Mouse (Mus musculus) intestine, postnatal 0 days (tissue): ENCODE results near the gene Corin. TPM values are rescaled to one million over a fixed set of nuclear protein-coding genes. Genes with fewer than 3 reads are reported as not detected.

ENCODE experiments used
- ATAC-seq: fragments of 200-750 bp; cut with Nextera tagmentation; 2 replicates; pipeline ENCODE4 v1.8.0; 2017; ENCODE audit warnings: mild to moderate bottlenecking, moderate TSS enrichment, moderate library complexity
- H3K27ac ChIP-seq: fragments of 300-500 bp; sonication (generic); 2 replicates; pipeline ENCODE4 v1.5.1; 2014; ENCODE audit warnings: mild to moderate bottlenecking, low read depth, low read length, moderate library complexity
- H3K27me3 ChIP-seq: fragments of 300-500 bp; sonication (generic); replicated peaks from 2 replicates; pipeline ENCODE4 v1.6.1; 2014; ENCODE audit warnings: low read length, mixed read lengths; ENCODE audit not compliant: control insufficient read depth, insufficient read depth
- H3K36me3 ChIP-seq: fragments of 300-500 bp; sonication (generic); 2 replicates; pipeline ENCODE4 v1.6.1; 2014; ENCODE audit warnings: mild to moderate bottlenecking, moderate library complexity; ENCODE audit not compliant: control insufficient read depth, insufficient read depth
- H3K4me1 ChIP-seq: fragments of 300-500 bp; sonication (generic); replicated peaks from 2 replicates; pipeline ENCODE4 v1.6.1; 2014; ENCODE audit warnings: antibody characterized with exemption, low read length, mixed read lengths; ENCODE audit not compliant: control insufficient read depth, insufficient read depth
- H3K4me2 ChIP-seq: fragments of 300-500 bp; sonication (generic); replicated peaks from 2 replicates; pipeline ENCODE4 v1.6.1; 2014; ENCODE audit warnings: low read depth, mild to moderate bottlenecking, moderate library complexity
- H3K4me3 ChIP-seq: fragments of 300-500 bp; sonication (generic); 2 replicates; pipeline ENCODE4 v1.5.1; 2014; ENCODE audit warnings: low read depth, low read length
- H3K9ac ChIP-seq: fragments of 300-500 bp; sonication (generic); 2 replicates; pipeline ENCODE4 v1.6.1; 2014; ENCODE audit warnings: mild to moderate bottlenecking, low read depth, low read length
- H3K9me3 ChIP-seq: fragments of 300-500 bp; sonication (generic); 2 replicates; pipeline ENCODE4 v1.6.1; 2016; ENCODE audit warnings: mixed run types; ENCODE audit not compliant: control insufficient read depth
- CTCF ChIP-seq: sonication (generic); IDR thresholded peaks from 2 replicates; pipeline ENCODE4 v1.5.1; 2016; ENCODE audit warnings: low read depth, mild to moderate bottlenecking, control low read depth, antibody characterized with exemption, moderate library complexity
- WGBS: fragments of 180-500 bp; shearing (Covaris S2); extraction: QIAGEN DNeasy Blood & Tissue Kit; methylation state at CpG from one replicate; pipeline ENCODE4 v1.1.7; 2014; 5-methylcytosine and 5-hydroxymethylcytosine counted together
- polyA plus RNA-seq: library from polyadenylated mRNA; unstranded; fragments of >200 nt; fragmentation: Nextera tagmentation; extraction: Ambion mirVana; gene quantifications from 2 replicates; pipeline ENCODE4 v1.2.1, GENCODE M21; 2015

Corin gene
- polyA plus RNA-seq, 1 experiment from 2014 or later = 0.09 TPM

DNA sequence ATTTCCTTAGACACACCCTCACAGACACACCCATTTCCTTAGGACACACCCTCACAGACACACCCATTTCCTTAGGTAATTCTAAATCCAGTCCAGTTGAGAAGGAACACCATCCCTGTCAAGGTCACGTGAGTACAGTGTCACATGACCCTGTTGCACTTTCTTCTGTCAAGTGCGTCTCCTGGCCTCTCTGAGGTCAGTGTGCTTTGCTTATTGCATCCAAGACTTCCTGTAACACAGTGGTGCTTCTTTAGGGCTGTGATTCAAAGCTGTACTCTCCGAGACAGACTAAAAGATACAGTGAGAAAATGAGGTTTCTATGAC lies 245.0 kb downstream of the Corin start:
- Histone ChIP-seq H3K9ac (no peak overlapping the region), H3K9me3 (no peaks in the 10 kb centered on the region), H3K4me3 (no peak overlapping the region), H3K27ac (no peak overlapping the region), H3K27me3 (no peaks in the 10 kb centered on the region), H3K4me1 (no peaks in the 10 kb centered on the region), H3K36me3 (no peaks in the 10 kb centered on the region), H3K4me2 (no peak overlapping the region)
- ATAC-seq = peak; percentile 59
- TF ChIP-seq CTCF = no peak
- 62% methylated on average over 3 of the region's 3 CpGs for WGBS

DNA sequence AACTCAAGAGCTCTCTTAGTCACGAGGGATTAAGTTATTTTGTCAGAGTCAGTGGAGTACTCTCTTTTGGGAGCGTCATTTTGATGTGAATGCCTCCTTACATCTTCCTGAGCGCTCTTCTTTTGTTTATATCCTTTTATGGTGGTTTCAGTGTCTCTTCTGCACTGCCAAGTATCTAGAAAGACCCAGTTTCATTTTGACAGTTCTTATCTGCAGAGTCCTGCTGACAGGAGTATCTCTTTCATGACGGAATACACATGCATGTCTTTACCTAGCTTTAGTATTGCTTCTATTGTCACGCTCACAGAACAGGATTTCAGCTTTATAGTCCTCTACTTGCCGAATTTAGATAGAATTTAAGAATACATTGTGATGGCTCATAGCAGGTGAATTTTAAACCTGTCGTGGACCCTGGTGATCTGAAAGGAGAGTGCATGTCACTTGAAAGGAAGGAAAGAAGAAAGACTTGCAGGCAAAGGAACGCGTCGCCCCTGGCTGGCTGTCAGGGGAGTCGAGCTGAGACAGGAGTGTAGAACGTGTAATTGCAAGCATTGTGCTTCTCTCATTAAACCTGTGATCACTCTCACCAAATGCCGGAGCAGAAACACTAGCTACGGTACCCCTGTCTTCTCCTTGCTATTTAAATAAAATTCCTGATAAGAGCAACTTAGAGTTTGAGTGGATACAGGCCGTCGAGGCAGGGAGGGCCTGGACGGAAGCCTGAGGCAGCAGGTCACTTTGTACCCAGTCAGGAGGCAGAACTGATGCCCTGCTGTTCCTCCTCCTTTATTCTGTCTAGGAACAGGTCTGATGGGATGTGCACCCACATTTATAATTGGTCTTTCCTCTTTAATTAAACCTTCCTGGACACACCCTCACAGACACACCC lies 245.6 kb downstream of the Corin start:
- H3K27me3 ChIP-seq = no peaks in the 10 kb centered on the region
- H3K9ac ChIP-seq = no peak overlapping the region
- H3K36me3 ChIP-seq = no peaks in the 10 kb centered on the region
- no peak overlapping the region for H3K27ac ChIP-seq
- no peaks in the 10 kb centered on the region for H3K4me1 ChIP-seq
- H3K9me3 ChIP-seq = no peaks in the 10 kb centered on the region
- ATAC-seq = no peak
- no peak overlapping the region for H3K4me3 ChIP-seq
- TF ChIP-seq CTCF = no peak
- WGBS = 79% methylated on average over 17 of the region's 17 CpGs
- H3K4me2 ChIP-seq = no peak overlapping the region

DNA sequence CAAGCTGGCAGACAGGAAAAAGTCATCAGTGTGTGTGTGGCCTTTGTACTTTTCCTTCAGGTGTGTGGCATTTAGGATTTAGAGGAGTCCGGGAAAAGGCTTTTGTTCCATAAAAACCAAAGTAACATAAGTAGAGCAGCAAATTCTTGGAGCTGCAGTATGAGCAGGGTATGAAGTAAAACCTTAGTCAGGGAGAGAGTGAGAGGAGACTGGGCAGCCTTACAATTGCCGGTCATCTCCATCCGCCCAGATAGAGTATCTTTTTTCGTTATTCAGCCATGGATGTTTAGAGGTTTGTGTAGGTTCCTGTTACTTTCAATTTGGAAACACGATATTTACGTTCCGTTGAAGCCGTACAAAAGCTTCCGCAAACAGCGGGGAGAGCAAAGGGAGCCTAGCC lies 247.2 kb downstream of the Corin start:
- H3K27me3 ChIP-seq = no peaks in the 10 kb centered on the region
- H3K36me3 ChIP-seq = no peaks in the 10 kb centered on the region
- no peaks in the 10 kb centered on the region for H3K9me3 ChIP-seq
- no peak for TF ChIP-seq CTCF
- H3K4me2 ChIP-seq = no peak overlapping the region
- H3K27ac ChIP-seq = no peak overlapping the region
- H3K4me3 ChIP-seq = no peak overlapping the region
- ATAC-seq = no peak
- no peaks in the 10 kb centered on the region for H3K4me1 ChIP-seq
- no peak overlapping the region for H3K9ac ChIP-seq
- 84% methylated on average over 10 of the region's 10 CpGs for WGBS

DNA sequence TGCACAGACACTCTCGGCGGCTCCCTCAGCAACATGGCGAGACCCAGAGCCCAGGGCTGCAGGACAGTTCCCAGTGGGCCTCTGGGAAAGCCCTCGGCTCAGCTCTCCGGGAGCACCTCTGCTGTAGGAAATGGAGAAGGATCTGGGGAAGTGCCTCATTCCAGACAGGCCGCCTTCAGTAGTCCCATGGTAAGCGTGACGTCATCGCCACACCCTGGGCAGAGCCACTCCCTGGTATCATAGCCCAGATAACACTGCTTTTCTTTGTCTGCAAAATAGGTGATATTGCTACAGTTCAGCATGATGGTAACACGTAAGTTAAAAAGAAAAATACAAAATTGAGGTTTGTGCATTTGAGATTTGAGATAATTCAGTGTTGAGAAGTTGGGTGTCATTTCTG lies 249.3 kb downstream of the Corin start:
- Histone ChIP-seq H3K4me2 (no peak overlapping the region), H3K4me1 (no peaks in the 10 kb centered on the region), H3K4me3 (no peak overlapping the region), H3K36me3 (0 out of 2 replicates have a peak, but pooled peaks cover 2% of the 10 kb centered on the region), H3K9me3 (no peaks in the 10 kb centered on the region), H3K9ac (no peak overlapping the region), H3K27me3 (no peaks in the 10 kb centered on the region), H3K27ac (no peak overlapping the region)
- ATAC-seq = no peak
- TF ChIP-seq CTCF = no peak
- 85% methylated on average over 10 of the region's 10 CpGs for WGBS

DNA sequence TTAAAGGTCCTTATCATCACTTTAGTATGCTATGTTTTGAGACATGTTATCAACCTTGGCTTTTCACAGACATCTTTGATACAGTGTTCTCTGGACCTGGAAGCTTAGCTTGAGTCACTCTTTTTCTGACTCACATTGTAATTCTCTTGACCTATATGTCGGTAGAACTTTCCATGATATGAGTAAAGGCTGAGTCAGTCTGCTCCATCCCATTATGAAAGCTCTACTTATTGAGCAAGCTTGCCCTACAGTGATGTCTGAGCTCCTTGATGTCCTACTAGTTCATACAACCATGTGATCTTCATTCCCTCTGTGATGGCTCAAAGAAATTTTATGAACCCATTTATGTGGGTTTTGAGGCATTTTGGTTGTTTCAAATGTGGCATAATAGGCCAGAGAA lies 254.1 kb downstream of the Corin start:
- no peak overlapping the region for H3K27ac ChIP-seq
- TF ChIP-seq CTCF = no peak
- H3K4me2 ChIP-seq = no peak overlapping the region
- H3K36me3 ChIP-seq = peaks cover 8% of the 10 kb centered on the region; the same call in 1 of the 2 replicates
- H3K9ac ChIP-seq = no peak overlapping the region
- no peaks in the 10 kb centered on the region for H3K4me1 ChIP-seq
- H3K27me3 ChIP-seq = no peaks in the 10 kb centered on the region
- H3K9me3 ChIP-seq = no peaks in the 10 kb centered on the region
- WGBS = 87% methylated on average over 1 of the region's 1 CpGs
- ATAC-seq = no peak
- no peak overlapping the region for H3K4me3 ChIP-seq

Other genes starting within 250 kb of the Corin start
- 6.3 and 7.1 TPM in 2 replicates for gene Nfxl1, start 55.2 kb upstream of the Corin start, polyA plus RNA-seq
- not detected in 2 replicates for gene Zar1, start 76.8 kb upstream of the Corin start, polyA plus RNA-seq
- 0.29 and 0.71 TPM in 2 replicates for gene Gm5868, start 83.1 kb upstream of the Corin start, polyA plus RNA-seq
- not detected in 2 replicates for gene Cnga1, start 139.8 kb upstream of the Corin start, polyA plus RNA-seq
- 40.0 and 42.0 TPM in 2 replicates for gene Nipal1, start 143.3 kb upstream of the Corin start, polyA plus RNA-seq
- gene Txk, start 248.3 kb upstream of the Corin start, polyA plus RNA-seq = 0.39 and 0.44 TPM in 2 replicates